22 mouse cellular contexts compared by ENCODE assay signal in genomic region chr4:150452155-150452847, GRCm38 (mm10).
A peak's percentile ranks its signal among the peaks of the same experiment; 100 is the strongest.
DNase-seq lines count a peak whose midpoint lies in the region; ATAC-seq and TF ChIP-seq lines count a peak whose summit lies in the region.
"Had no signal": no experiment of that assay in that cellular context is flagged by ENCODE, and none has a peak within 500 bp of the region (broad histone marks: within the 10 kb centered on the region; RNA-seq: fewer than 3 reads in every experiment).

No protein-coding gene starts in this region.

- no peak for ATAC-seq in hindbrain, embryonic 11.5 days (ENCODE audit: low FRiP score)
- ATAC-seq in kidney, postnatal 0 days (replicated peaks; ENCODE audit: low FRiP score, low read depth): no peak
- 0 out of 2 replicates have a peak, but pooled peaks have one; percentile 19 for ATAC-seq in neural tube, embryonic 13.5 days (ENCODE audit: low read depth)
- no peak for ATAC-seq in neural tube, embryonic 15.5 days (ENCODE audit: low FRiP score)
- peak; percentile 42 for ATAC-seq in liver, embryonic 13.5 days (ENCODE audit: low read depth)
- ATAC-seq: forebrain, embryonic 14.5 days; inflammation-experienced regulatory T-cells, adult 6 months had no signal

- H3K4me2 ChIP-seq in hindbrain, embryonic 11.5 days (replicated peaks; ENCODE audit: low read depth, low read length): no peak overlapping the region
- H3K4me2 ChIP-seq in kidney, postnatal 0 days (ENCODE audit: low read length): no peak overlapping the region
- no peak overlapping the region for H3K4me2 ChIP-seq in neural tube, embryonic 13.5 days
- H3K4me2 ChIP-seq in neural tube, embryonic 15.5 days: no peak overlapping the region
- H3K4me2 ChIP-seq in liver, embryonic 13.5 days: no peak overlapping the region
- H3K4me2 ChIP-seq: embryonic facial prominence, embryonic 13.5 days; limb, embryonic 15.5 days had no signal

- H3K27ac ChIP-seq in hindbrain, embryonic 10.5 days: 0 out of 2 replicates have a peak overlapping the region, but pooled peaks have one; percentile 5
- no peak overlapping the region for H3K27ac ChIP-seq in hindbrain, embryonic 11.5 days (ENCODE audit: low read depth, low read length)
- H3K27ac ChIP-seq in kidney, postnatal 0 days: 0 out of 2 replicates have a peak overlapping the region, but pooled peaks have one; percentile 47
- H3K27ac ChIP-seq in neural tube, embryonic 13.5 days (replicated peaks): peak overlapping the region; percentile 38; the same call in 1 of the 2 replicates
- H3K27ac ChIP-seq in neural tube, embryonic 15.5 days (replicated peaks): no peak overlapping the region
- peak overlapping the region; percentile 52 for H3K27ac ChIP-seq in liver, embryonic 13.5 days
- H3K27ac ChIP-seq: embryonic facial prominence, embryonic 13.5 days; heart, embryonic 10.5 days; limb, embryonic 15.5 days; macrophage had no signal

- no peak for TF ChIP-seq CTCF in kidney, postnatal 0 days (IDR thresholded peaks at IDR 0.05; ENCODE audit: low read depth)

- H3K27me3 ChIP-seq in hindbrain, embryonic 10.5 days (ENCODE audit: insufficient read depth, poor library complexity, severe bottlenecking): no peaks in the 10 kb centered on the region
- H3K27me3 ChIP-seq in hindbrain, embryonic 11.5 days (ENCODE audit: control insufficient read depth, insufficient read depth, low read length): no peaks in the 10 kb centered on the region
- no peaks in the 10 kb centered on the region for H3K27me3 ChIP-seq in kidney, postnatal 0 days (ENCODE audit: insufficient read depth, low read length)
- H3K27me3 ChIP-seq in neural tube, embryonic 13.5 days: no peaks in the 10 kb centered on the region
- H3K27me3 ChIP-seq in neural tube, embryonic 15.5 days (replicated peaks): no peaks in the 10 kb centered on the region
- no peaks in the 10 kb centered on the region for H3K27me3 ChIP-seq in liver, embryonic 13.5 days
- H3K27me3 ChIP-seq: CH12.LX; embryonic facial prominence, embryonic 13.5 days; limb, embryonic 15.5 days had no signal

- H3K36me3 ChIP-seq in hindbrain, embryonic 10.5 days: no peaks in the 10 kb centered on the region
- H3K36me3 ChIP-seq in hindbrain, embryonic 11.5 days (ENCODE audit: control insufficient read depth, insufficient read depth, low read length): no peaks in the 10 kb centered on the region
- H3K36me3 ChIP-seq in kidney, postnatal 0 days (ENCODE audit: insufficient read depth, low read length): no peaks in the 10 kb centered on the region
- no peaks in the 10 kb centered on the region for H3K36me3 ChIP-seq in neural tube, embryonic 13.5 days
- H3K36me3 ChIP-seq in neural tube, embryonic 15.5 days: no peaks in the 10 kb centered on the region
- no peaks in the 10 kb centered on the region for H3K36me3 ChIP-seq in liver, embryonic 13.5 days
- H3K36me3 ChIP-seq: embryonic facial prominence, embryonic 13.5 days; heart, embryonic 10.5 days; limb, embryonic 15.5 days had no signal

- H3K4me1 ChIP-seq in hindbrain, embryonic 10.5 days (replicated peaks): peaks cover 66% of the 10 kb centered on the region
- peaks cover 4% of the 10 kb centered on the region; the same call in 1 of the 2 replicates for H3K4me1 ChIP-seq in hindbrain, embryonic 11.5 days (replicated peaks; ENCODE audit: control insufficient read depth, insufficient read depth, low read length)
- 0 out of 2 replicates have a peak, but pooled peaks cover 10% of the 10 kb centered on the region for H3K4me1 ChIP-seq in kidney, postnatal 0 days (replicated peaks; ENCODE audit: insufficient read depth, low read length)
- H3K4me1 ChIP-seq in neural tube, embryonic 13.5 days (replicated peaks): peaks cover 80% of the 10 kb centered on the region
- peaks cover 64% of the 10 kb centered on the region for H3K4me1 ChIP-seq in neural tube, embryonic 15.5 days
- H3K4me1 ChIP-seq in liver, embryonic 13.5 days (replicated peaks): peaks cover 78% of the 10 kb centered on the region

- no peak overlapping the region for H3K9ac ChIP-seq in hindbrain, embryonic 11.5 days (ENCODE audit: low read depth, low read length)
- H3K9ac ChIP-seq in kidney, postnatal 0 days (ENCODE audit: low read depth, low read length): no peak overlapping the region
- H3K9ac ChIP-seq in neural tube, embryonic 13.5 days: no peak overlapping the region
- H3K9ac ChIP-seq in neural tube, embryonic 15.5 days (replicated peaks): no peak overlapping the region
- no peak overlapping the region for H3K9ac ChIP-seq in liver, embryonic 13.5 days
- H3K9ac ChIP-seq: embryonic facial prominence, embryonic 13.5 days; limb, embryonic 15.5 days had no signal

- H3K9me3 ChIP-seq in hindbrain, embryonic 10.5 days: no peaks in the 10 kb centered on the region
- no peaks in the 10 kb centered on the region for H3K9me3 ChIP-seq in hindbrain, embryonic 11.5 days (ENCODE audit: control insufficient read depth, low read length)
- no peaks in the 10 kb centered on the region for H3K9me3 ChIP-seq in kidney, postnatal 0 days (replicated peaks; ENCODE audit: low read length)
- no peaks in the 10 kb centered on the region for H3K9me3 ChIP-seq in neural tube, embryonic 13.5 days
- H3K9me3 ChIP-seq in neural tube, embryonic 15.5 days (replicated peaks): no peaks in the 10 kb centered on the region
- no peaks in the 10 kb centered on the region for H3K9me3 ChIP-seq in liver, embryonic 13.5 days (replicated peaks)
- H3K9me3 ChIP-seq: embryonic facial prominence, embryonic 13.5 days; heart, embryonic 10.5 days; limb, embryonic 15.5 days had no signal

- no peak for DNase-seq in hindbrain, embryonic 10.5 days (ENCODE audit: low spot score)
- DNase-seq in hindbrain, embryonic 11.5 days (ENCODE audit: low spot score): no peak
- no peak for DNase-seq in kidney, postnatal 0 days (ENCODE audit: low spot score)
- DNase-seq in kidney, postnatal 25 days: no peak
- DNase-seq in liver, embryonic 13.5 days: no peak
- no peak for DNase-seq in ovary, postnatal 36 days (ENCODE audit: low spot score)
- DNase-seq: adrenal gland, postnatal 25 days; cerebellum, adult 11 months; cerebellum, postnatal 10 days; gastrocnemius, postnatal 25 days; heart, postnatal 36 days; layer of hippocampus, adult 9-11 months; thymus, postnatal 36 days had no signal

- WGBS in hindbrain, embryonic 10.5 days: 81% methylated on average over 11 of the region's 11 CpGs
- 84% methylated on average over 11 of the region's 11 CpGs for WGBS in hindbrain, embryonic 11.5 days
- 69% methylated on average over 11 of the region's 11 CpGs for WGBS in kidney, postnatal 0 days
- 69% methylated on average over 11 of the region's 11 CpGs for WGBS in neural tube, embryonic 13.5 days
- 70% methylated on average over 11 of the region's 11 CpGs for WGBS in neural tube, embryonic 15.5 days
- 65% methylated on average over 11 of the region's 11 CpGs for WGBS in liver, embryonic 13.5 days (ENCODE audit: insufficient replicate concordance)

- H3K4me3 ChIP-seq in hindbrain, embryonic 10.5 days: no peak overlapping the region
- H3K4me3 ChIP-seq in hindbrain, embryonic 11.5 days (ENCODE audit: low read depth, low read length): no peak overlapping the region
- no peak overlapping the region for H3K4me3 ChIP-seq in kidney, postnatal 0 days (replicated peaks; ENCODE audit: low read depth, low read length)
- H3K4me3 ChIP-seq in neural tube, embryonic 13.5 days: no peak overlapping the region
- H3K4me3 ChIP-seq in neural tube, embryonic 15.5 days (replicated peaks): no peak overlapping the region
- no peak overlapping the region for H3K4me3 ChIP-seq in liver, embryonic 13.5 days (replicated peaks)
- H3K4me3 ChIP-seq: embryonic facial prominence, embryonic 13.5 days; heart, embryonic 10.5 days; limb, embryonic 15.5 days had no signal

Comparison
In these comparisons a context has a peak if more than half of its experiments do, and no peak if none do; other contexts are left out.
1. H3K27ac ChIP-seq: peak in hindbrain, embryonic 10.5 days (single experiment), kidney, postnatal 0 days (single experiment), neural tube, embryonic 13.5 days (single experiment) and liver, embryonic 13.5 days (single experiment); none in hindbrain, embryonic 11.5 days (single experiment) and neural tube, embryonic 15.5 days (single experiment).
2. ATAC-seq: peak in neural tube, embryonic 13.5 days (single experiment) and liver, embryonic 13.5 days (single experiment); none in hindbrain, embryonic 11.5 days (single experiment), kidney, postnatal 0 days (single experiment) and neural tube, embryonic 15.5 days (single experiment).